ENCODE assay signal across 29 mouse cellular contexts in genomic region chr14:26783731-26784130, GRCm38 (mm10).
DNase-seq lines count a peak whose midpoint lies in the region; ATAC-seq and TF ChIP-seq lines count a peak whose summit lies in the region.
"Had no signal": no experiment of that assay in that cellular context is flagged by ENCODE, and none has a peak within 500 bp of the region (broad histone marks: within the 10 kb centered on the region; RNA-seq: fewer than 3 reads in every experiment).

No protein-coding gene starts in this region.

- peak; percentile 62; the same call in 1 of the 2 replicates for ATAC-seq in common myeloid progenitor, adult 5-6 weeks (replicated peaks; ENCODE audit: low read depth, poor library complexity, severe bottlenecking)
- peak; percentile 35 for ATAC-seq in megakaryocyte, adult 5-6 weeks (ENCODE audit: poor library complexity, severe bottlenecking)
- ATAC-seq in hindbrain, embryonic 12.5 days (ENCODE audit: low FRiP score), result no peak
- ATAC-seq: activated CD4-positive, CD25-positive, alpha-beta regulatory T cell, adult 4 months; CD4-positive, CD25-positive, alpha-beta regulatory T cell, adult 4 months; forebrain, embryonic 14.5 days; forebrain, embryonic 16.5 days; Patski had no signal

- TF ChIP-seq RAD21 in MEL (IDR thresholded peaks at IDR 0.05; ENCODE audit: low read depth, low read length), result no peak

- no peak for TF ChIP-seq POLR2A in MEL (IDR thresholded peaks at IDR 0.05; ENCODE audit: control insufficient read depth in 1 of 2, insufficient read depth in 1 of 2, low read depth in 1 of 2, low read length in 2 of 2, poor library complexity in 1 of 2)

- H3K4me1 ChIP-seq in MEL (ENCODE audit: control insufficient read depth in 1 of 2, insufficient read depth in 2 of 2, low read length in 2 of 2), result peaks cover 8 to 10% of the 10 kb centered on the region in 2 experiments
- no peaks in the 10 kb centered on the region for H3K4me1 ChIP-seq in hindbrain, embryonic 12.5 days
- H3K4me1 ChIP-seq: embryonic facial prominence, embryonic 13.5 days; embryonic facial prominence, embryonic 15.5 days; forebrain, embryonic 10.5 days; forebrain, embryonic 12.5 days had no signal

- no peak overlapping the region for H3K4me3 ChIP-seq in MEL (ENCODE audit: control insufficient read depth in 1 of 2, insufficient read depth in 1 of 2, low read depth in 2 of 2, low read length in 2 of 2)
- H3K4me3 ChIP-seq in hindbrain, embryonic 12.5 days, result no peak overlapping the region
- H3K4me3 ChIP-seq: embryonic facial prominence, embryonic 13.5 days; embryonic facial prominence, embryonic 15.5 days; erythroblast, embryonic 14.5 days; forebrain, embryonic 10.5 days; forebrain, embryonic 12.5 days had no signal

- H3K27me3 ChIP-seq in MEL (ENCODE audit: control insufficient read depth in 1 of 2, insufficient read depth in 2 of 2, low read length in 2 of 2), result no peaks in the 10 kb centered on the region
- no peaks in the 10 kb centered on the region for H3K27me3 ChIP-seq in hindbrain, embryonic 12.5 days
- H3K27me3 ChIP-seq: CH12.LX; embryonic facial prominence, embryonic 13.5 days; embryonic facial prominence, embryonic 15.5 days; forebrain, embryonic 12.5 days had no signal

- no peaks in the 10 kb centered on the region for H3K9me3 ChIP-seq in MEL (replicated peaks; ENCODE audit: insufficient read depth, low read length)
- no peaks in the 10 kb centered on the region for H3K9me3 ChIP-seq in hindbrain, embryonic 12.5 days (replicated peaks)
- H3K9me3 ChIP-seq: embryonic facial prominence, embryonic 13.5 days; embryonic facial prominence, embryonic 15.5 days; forebrain, embryonic 10.5 days; forebrain, embryonic 12.5 days; G1E had no signal

- peak overlapping the region; percentile 22 for H3K9ac ChIP-seq in MEL (ENCODE audit: control insufficient read depth, low read depth, low read length, poor library complexity, severe bottlenecking)
- no peak overlapping the region for H3K9ac ChIP-seq in hindbrain, embryonic 12.5 days
- H3K9ac ChIP-seq: embryonic facial prominence, embryonic 13.5 days; embryonic facial prominence, embryonic 15.5 days; forebrain, embryonic 12.5 days had no signal

- peaks cover 0 to 15% of the 10 kb centered on the region in 2 experiments; a peak in 2 of 4 replicates for H3K36me3 ChIP-seq in MEL (ENCODE audit: control insufficient read depth in 1 of 2, insufficient read depth in 2 of 2, low read length in 2 of 2)
- no peaks in the 10 kb centered on the region for H3K36me3 ChIP-seq in hindbrain, embryonic 12.5 days
- H3K36me3 ChIP-seq: embryonic facial prominence, embryonic 13.5 days; embryonic facial prominence, embryonic 15.5 days; forebrain, embryonic 10.5 days; forebrain, embryonic 12.5 days; G1E had no signal

- TF ChIP-seq CTCF in MEL (IDR thresholded peaks at IDR 0.05 in 2 of 3, conservative IDR thresholded peaks at IDR 0.05 in 1 of 3; ENCODE audit: control insufficient read depth in 1 of 3, insufficient read depth in 1 of 3, low read depth in 2 of 3, low read length in 3 of 3, poor library complexity in 1 of 3, severe bottlenecking in 1 of 3), result no peak

- WGBS in hindbrain, embryonic 12.5 days, result 80% methylated on average over 4 of the region's 4 CpGs

- no peak overlapping the region for H3K4me2 ChIP-seq in hindbrain, embryonic 12.5 days (replicated peaks)
- H3K4me2 ChIP-seq: embryonic facial prominence, embryonic 13.5 days; embryonic facial prominence, embryonic 15.5 days; forebrain, embryonic 12.5 days had no signal

- H3K27ac ChIP-seq in MEL (ENCODE audit: control insufficient read depth, low read depth, low read length), result peak overlapping the region; percentile 72
- H3K27ac ChIP-seq in hindbrain, embryonic 12.5 days, result no peak overlapping the region
- H3K27ac ChIP-seq: embryonic facial prominence, embryonic 13.5 days; embryonic facial prominence, embryonic 15.5 days; forebrain, embryonic 10.5 days; forebrain, embryonic 12.5 days had no signal

- DNase-seq in 416B (ENCODE audit: low read depth), result peak; percentile 32
- DNase-seq in MEL (ENCODE audit: low read depth, low spot score), result peak; percentile 77
- no peak for DNase-seq in urinary bladder, postnatal 14 days (ENCODE audit: low spot score)
- DNase-seq in gastrocnemius, adult 18-20 months (ENCODE audit: low spot score), result no peak
- no peak for DNase-seq in right cerebral cortex, postnatal 25 days
- DNase-seq: adrenal gland, adult 8-10 months; adrenal gland, postnatal 14 days; B cell, adult 2 months; cerebellum, adult 11 months; cerebellum, adult 18-20 months; cerebellum, adult 8-10 months; cerebellum, postnatal 10 days; cerebellum, postnatal 25 days; embryo, embryonic 11 days had no signal

- H3K79me2 ChIP-seq in MEL (ENCODE audit: control insufficient read depth, insufficient read depth, low read length, poor library complexity), result no peaks in the 10 kb centered on the region

- peak; percentile 78 to 86 for TF ChIP-seq EP300 in MEL (IDR thresholded peaks at IDR 0.05; ENCODE audit: low read depth in 1 of 2, low read length in 2 of 2)

TF ChIP-seq in MEL, 35 proteins besides CTCF, POLR2A, EP300 and RAD21:
- peak; percentile 90 for TF ChIP-seq GATA1 (IDR thresholded peaks at IDR 0.05; ENCODE audit: low read depth, low read length)
- TF ChIP-seq MYC (IDR thresholded peaks at IDR 0.05; ENCODE audit: low read depth, low read length), result peak; percentile 73; the same call in 1 of the 2 replicates
- TF ChIP-seq POLR2AphosphoS5 (IDR thresholded peaks at IDR 0.05; ENCODE audit: borderline replicate concordance, low read depth, low read length), result no peak
- peak; percentile 72 for TF ChIP-seq ETS1 (IDR thresholded peaks at IDR 0.05; ENCODE audit: low read depth, low read length)
- TF ChIP-seq POLR2AphosphoS2 (IDR thresholded peaks at IDR 0.05; ENCODE audit: low read length), result no peak
- peak; percentile 68; the same call in 1 of the 2 replicates for TF ChIP-seq SIN3A (IDR thresholded peaks at IDR 0.05; ENCODE audit: low read length)
- TF ChIP-seq RCOR1 (IDR thresholded peaks at IDR 0.05; ENCODE audit: low read depth, low read length), result peak; percentile 56; the same call in 1 of the 2 replicates
- 0 out of 2 replicates have a peak, but pooled peaks have one; percentile 22 for TF ChIP-seq TBP (IDR thresholded peaks at IDR 0.05; ENCODE audit: low read depth, low read length)
- TF ChIP-seq TCF12 (IDR thresholded peaks at IDR 0.05; ENCODE audit: low read depth, low read length), result peak; percentile 59; the same call in 1 of the 2 replicates

Comparison
In these comparisons a context has a peak if more than half of its experiments do, and no peak if none do; other contexts are left out.
1. DNase-seq: peak in 416B (single experiment) and MEL (single experiment); none in urinary bladder, postnatal 14 days (single experiment), gastrocnemius, adult 18-20 months (single experiment) and right cerebral cortex, postnatal 25 days (single experiment).